15 mouse cellular contexts compared by ENCODE assay signal in the genomic region with DNA sequence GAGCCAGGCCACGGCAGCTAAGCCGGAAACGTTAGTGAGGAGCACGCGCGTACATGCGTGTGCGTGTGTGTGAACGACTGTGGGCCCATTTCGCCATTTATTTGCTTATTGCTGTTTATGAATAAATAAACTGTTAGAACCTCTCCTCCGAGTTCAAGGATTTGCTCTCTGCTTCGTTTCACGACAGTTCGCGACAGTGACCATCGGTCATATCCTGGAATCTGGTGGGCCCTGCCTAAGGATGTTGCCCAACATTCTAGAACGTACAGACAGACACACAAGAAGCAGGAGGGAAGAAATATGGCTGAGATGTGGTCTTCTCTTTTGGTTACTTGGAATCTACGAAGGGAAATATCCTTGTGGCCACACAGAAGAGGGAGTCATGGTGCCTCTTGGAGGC.
"Had no signal": no experiment of that assay in that cellular context is flagged by ENCODE, and none has a peak within 500 bp of the region (broad histone marks: within the 10 kb centered on the region; RNA-seq: fewer than 3 reads in every experiment).

No protein-coding gene starts in this region.

- DNase-seq: kidney, adult 2 months; kidney, postnatal 14 days; layer of hippocampus, adult 9-11 months; layer of hippocampus, postnatal 36 days; left cerebral cortex, postnatal 4 days; lung, adult 2 months; lung, postnatal 36 days; thymus, adult 2 months; thymus, postnatal 25 days had no signal

- H3K27me3 ChIP-seq: kidney, embryonic 15.5 days; liver, embryonic 15.5 days; neural tube, embryonic 15.5 days had no signal

- H3K4me1 ChIP-seq: liver, embryonic 15.5 days had no signal

- H3K9me3 ChIP-seq: kidney, embryonic 15.5 days; liver, embryonic 15.5 days; neural tube, embryonic 15.5 days had no signal

- H3K9ac ChIP-seq: kidney, embryonic 15.5 days; liver, embryonic 15.5 days; neural tube, embryonic 15.5 days had no signal

- ATAC-seq: intestine, embryonic 16.5 days; lung, postnatal 0 days had no signal

- H3K36me3 ChIP-seq: kidney, embryonic 15.5 days; liver, embryonic 15.5 days; neural tube, embryonic 15.5 days had no signal

- H3K4me3 ChIP-seq: kidney, embryonic 15.5 days; liver, embryonic 15.5 days; neural tube, embryonic 15.5 days had no signal

- H3K27ac ChIP-seq: liver, embryonic 15.5 days; neural tube, embryonic 15.5 days; stomach, postnatal 0 days had no signal

- H3K4me2 ChIP-seq: kidney, embryonic 15.5 days; liver, embryonic 15.5 days; neural tube, embryonic 15.5 days had no signal
